Mouse (Mus musculus): ENCODE measurements around the gene Cage1.

The Cage1 gene

GRCm38 (mm10) chr13:38010444-38010910 lies 26.4 kb downstream of the Cage1 start:
- DNase-seq (ENCODE audit: low spot score), result no peak

DNA sequence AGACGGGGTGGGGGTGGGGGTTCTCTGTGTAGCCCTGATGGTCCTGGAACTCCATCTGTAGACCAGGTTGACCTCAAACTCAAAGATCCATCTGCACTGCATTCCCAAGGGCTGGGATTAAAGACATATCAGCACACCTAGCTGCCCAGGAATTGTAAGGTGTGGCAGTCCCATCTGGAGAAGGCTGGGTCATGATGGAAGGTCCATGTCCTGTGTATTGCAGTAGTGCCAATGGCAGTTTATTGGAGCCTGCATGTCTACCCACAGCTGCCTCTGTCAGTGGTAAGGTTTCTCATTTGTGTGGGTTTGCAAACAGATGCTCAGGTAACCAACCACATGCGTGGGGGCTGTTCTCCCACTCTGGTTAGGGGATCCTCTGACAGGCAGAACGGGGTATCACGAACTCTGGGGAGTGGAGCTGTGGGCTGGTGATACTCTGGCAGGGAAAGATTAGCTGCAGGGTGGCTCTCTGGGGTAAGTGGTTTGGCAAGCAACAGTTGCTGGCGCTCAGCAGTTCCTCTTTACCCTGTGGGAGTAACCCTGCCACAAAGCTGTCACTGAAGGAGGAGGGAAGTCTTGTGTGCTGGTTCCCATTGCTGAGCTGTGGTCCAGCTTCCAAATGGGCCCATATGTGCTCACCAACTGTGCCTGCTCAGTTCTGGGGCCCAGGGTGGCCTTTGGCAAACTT lies 27.0 kb downstream of the Cage1 start:
- DNase-seq (ENCODE audit: low spot score), result peak; percentile 18

DNA sequence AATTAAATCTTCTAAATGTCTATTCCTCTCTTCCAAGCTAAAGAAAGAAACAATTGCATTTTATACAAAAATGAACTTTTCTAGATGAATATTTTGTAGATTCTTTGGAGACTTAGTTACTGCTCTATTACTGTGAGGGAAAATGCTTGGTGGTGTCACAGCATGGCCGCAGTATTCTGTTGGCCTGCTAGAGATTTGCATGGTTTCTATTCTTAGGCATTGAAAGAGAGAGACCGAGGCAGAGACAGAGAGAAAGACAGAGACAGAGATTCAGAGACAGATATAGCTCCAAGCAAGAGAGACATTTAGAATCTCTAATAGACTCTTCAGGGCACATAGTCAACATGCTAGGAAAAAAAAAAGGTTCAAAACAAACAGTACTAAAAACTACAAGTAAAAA lies 28.9 kb downstream of the Cage1 start:
- DNase-seq (ENCODE audit: low spot score), result no peak

GRCm38 (mm10) chr13:38002461-38002860 lies 34.4 kb downstream of the Cage1 start:
- no peak for DNase-seq (ENCODE audit: low spot score)

GRCm38 (mm10) chr13:37999713-38000112 lies 37.2 kb downstream of the Cage1 start:
- DNase-seq (ENCODE audit: low spot score), result no peak

GRCm38 (mm10) chr13:37994405-37994749 lies 42.5 kb downstream of the Cage1 start:
- no peak for DNase-seq (ENCODE audit: low spot score)

DNA sequence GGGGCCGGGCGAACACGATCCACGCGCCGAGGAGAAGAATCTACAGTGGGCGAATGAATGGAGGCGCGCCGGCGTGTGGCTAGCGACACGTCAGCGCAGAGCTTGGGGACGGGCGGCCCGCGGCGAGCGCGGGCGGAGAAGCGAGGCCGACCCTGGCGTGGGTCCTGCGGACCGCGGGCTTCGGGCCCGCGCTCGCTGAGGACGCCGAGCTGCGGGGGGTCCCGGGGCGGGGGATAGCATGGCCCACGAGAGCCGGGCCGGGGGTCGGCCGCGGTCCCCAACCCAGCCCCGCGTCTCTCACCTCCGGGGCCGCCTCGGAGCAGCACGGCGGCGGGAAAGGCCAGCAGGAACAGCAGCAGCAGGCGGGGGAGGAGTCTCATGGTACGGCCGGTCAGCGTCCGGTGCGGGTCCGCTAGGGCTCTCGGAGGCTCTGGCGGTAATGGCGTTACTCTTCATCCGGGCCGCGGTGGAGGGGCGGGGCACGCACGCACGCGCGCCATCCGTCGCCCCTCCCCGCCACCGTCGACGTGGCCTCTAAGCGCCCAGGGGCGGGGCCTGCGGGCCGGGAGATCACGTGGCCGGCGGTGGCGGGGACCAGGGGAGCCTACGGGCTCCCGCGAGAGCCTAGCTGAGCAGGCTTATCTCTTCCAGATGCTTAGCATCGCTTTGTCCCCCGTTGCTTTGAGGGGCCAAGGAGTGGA lies 43.0 kb downstream of the Cage1 start, which contains the start of gene Ssr1:
Ssr1 (minus strand) TSS at position 514 of the 701 bp plus-strand sequence.
- peak; percentile 96 for DNase-seq (ENCODE audit: low spot score)

DNA sequence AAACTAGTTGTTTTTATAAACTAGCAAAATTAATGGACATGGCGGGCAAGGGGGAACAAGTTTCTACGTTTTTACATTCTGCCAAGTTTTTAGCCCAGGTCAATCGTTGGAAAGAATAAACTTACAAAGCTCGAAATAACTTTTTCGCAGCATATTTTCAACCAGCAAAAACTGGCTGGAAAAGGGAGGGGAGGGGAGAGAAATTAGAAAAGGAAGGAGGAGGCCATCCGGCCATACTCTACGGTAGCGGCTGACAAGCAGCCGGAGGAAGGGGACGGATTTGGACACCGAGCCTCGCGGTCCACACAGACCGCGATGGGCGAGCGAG lies 43.5 kb downstream of the Cage1 start:
- DNase-seq (ENCODE audit: low spot score), result no peak

GRCm38 (mm10) chr13:37992638-37993371 lies 44.1 kb downstream of the Cage1 start:
- DNase-seq (ENCODE audit: low spot score), result no peak

GRCm38 (mm10) chr13:37989701-37990100 lies 47.2 kb downstream of the Cage1 start:
- no peak for DNase-seq (ENCODE audit: low spot score)

DNA sequence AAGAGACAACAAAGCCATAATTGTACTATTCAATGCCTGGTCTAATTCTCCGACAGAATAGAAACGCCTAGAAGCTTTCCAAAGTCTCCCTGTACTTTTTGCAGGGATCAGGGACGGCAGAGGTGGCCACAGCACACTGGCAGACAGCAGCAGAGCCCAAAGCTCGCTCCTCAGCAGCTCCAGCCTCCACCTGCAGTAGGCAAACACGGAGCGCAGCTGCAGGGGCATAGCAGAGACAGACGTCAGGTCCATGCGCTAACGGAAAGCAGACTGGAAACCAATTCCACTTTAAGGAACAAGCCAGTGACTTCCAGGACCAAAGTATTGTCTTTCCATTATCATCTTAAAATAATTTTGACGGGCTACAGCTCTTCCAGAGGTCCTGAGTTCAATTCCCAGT lies 50.7 kb downstream of the Cage1 start:
- no peak for DNase-seq (ENCODE audit: low spot score)

GRCm38 (mm10) chr13:37981063-37981462 lies 55.8 kb downstream of the Cage1 start:
- DNase-seq (ENCODE audit: low spot score), result peak; percentile 48

DNA sequence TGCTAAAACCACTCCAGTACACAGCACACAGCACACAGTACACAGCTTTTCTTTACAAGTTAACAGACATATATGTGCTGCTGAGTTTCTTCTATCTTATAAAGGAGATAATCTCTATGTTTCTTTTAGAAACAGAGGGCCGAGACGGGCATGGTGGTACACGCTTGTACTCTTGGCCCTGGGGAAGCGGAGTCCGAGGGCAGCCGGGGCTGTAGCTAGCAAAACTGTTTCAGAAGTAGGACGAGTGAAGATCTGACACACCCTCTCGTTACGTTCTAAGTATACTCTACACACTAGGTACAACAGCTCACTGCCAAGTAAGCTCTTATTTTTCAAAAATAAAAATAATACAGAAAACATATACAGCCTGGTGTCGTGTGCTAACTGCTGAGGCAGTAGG lies 56.5 kb downstream of the Cage1 start:
- no peak for DNase-seq (ENCODE audit: low spot score)

DNA sequence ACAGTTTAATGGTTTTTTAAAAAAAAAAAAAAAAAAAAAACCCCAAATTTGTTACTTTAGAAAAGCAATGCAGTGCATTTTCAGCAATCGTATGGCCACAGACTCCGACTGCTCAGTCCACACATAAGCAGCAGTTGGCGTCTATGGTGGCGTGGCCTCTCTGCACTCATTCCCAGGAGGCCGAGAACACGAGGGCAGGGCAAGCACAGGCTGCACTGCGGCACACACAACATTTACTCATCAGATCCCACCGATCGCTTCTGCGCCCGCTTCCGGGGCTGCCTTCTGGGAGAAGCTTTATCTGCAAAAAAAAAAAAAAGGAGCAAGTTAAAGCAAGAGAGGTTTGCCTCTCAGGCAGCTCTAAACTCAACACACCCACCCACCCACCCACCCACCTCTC lies 57.4 kb downstream of the Cage1 start:
- DNase-seq (ENCODE audit: low spot score), result no peak

DNA sequence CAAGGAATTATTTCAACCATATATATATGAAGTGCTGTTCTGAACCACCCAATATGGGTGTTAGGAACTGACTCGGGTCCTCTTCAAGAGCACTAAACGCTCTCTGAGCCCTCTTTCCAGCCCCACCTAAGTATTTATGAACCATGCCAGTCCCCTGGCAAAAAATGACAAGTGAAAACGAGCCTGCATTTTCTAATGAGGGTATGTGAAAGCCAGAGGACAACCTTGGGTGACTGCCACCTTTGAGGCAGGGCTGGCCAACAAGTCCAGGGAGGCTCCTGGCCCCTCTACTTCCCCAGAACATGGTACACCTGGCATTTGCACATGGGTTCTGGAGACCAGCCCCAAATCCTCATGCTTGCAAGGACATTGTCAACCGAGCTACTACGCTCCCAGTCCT lies 62.1 kb downstream of the Cage1 start:
- DNase-seq (ENCODE audit: low spot score), result no peak

DNA sequence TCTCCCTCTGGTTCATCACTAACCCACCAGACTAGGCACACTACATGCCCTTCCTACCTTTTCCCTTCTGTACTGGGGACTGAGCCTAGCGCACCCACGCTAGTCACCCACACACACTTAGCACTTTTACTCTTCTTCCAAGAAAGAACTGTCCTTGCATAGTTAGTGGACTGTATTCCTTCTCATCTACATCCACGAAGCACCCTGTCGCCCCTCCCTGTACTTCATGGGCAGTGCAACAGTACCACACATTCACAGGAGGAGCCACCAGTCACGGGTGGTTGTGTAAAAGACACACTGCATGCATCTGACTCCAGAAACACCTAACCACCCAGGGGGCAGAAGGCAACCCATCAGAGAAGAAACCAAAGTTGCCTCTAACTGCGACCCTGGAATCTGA lies 62.8 kb downstream of the Cage1 start:
- no peak for DNase-seq (ENCODE audit: low spot score)

GRCm38 (mm10) chr13:37970887-37971530 lies 65.9 kb downstream of the Cage1 start:
- DNase-seq (ENCODE audit: low spot score), result no peak

GRCm38 (mm10) chr13:37969988-37970387 lies 66.9 kb downstream of the Cage1 start:
- no peak for DNase-seq (ENCODE audit: low spot score)

DNA sequence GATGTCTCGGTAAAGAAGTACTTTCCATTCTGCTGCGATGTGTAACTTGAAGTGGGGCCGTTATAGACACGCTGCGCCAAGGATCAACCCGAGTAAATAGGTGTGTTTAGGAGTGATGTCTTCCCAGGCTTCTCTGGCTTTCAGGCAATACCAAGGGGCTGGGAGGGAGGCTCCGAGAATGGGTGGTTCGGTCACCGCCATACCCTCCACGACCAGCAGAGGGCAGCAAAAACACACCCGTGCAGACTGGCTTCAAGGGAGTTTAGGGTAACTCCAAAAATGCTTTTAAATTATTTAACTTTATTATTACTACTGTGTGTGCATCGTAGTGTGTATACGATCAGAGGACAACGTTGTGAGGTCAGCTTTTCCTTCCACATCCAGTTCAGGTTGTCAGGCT lies 67.5 kb downstream of the Cage1 start:
- peak; percentile 87 for DNase-seq (ENCODE audit: low spot score)

- DNase-seq (ENCODE audit: low spot score), result peak; percentile 27
Observed at GRCm38 (mm10) chr13:37967565-37967964, 69.3 kb downstream of the Cage1 start.

- peak; percentile 66 for DNase-seq (ENCODE audit: low spot score)
Observed at GRCm38 (mm10) chr13:37967052-37967437, 69.8 kb downstream of the Cage1 start.

- no peak for DNase-seq (ENCODE audit: low spot score)
Observed at GRCm38 (mm10) chr13:37966256-37967051, 70.4 kb downstream of the Cage1 start.
